Mouse (Mus musculus) erythroblast, embryonic 14.5 days (primary cell): Measurements from ENCODE around the gene Tor3a.

ENCODE experiments used
- GATA1 ChIP-seq: IDR thresholded peaks from 2 replicates; pipeline ENCODE4 v1.6.1; 2012; ENCODE audit warnings: low read length, inconsistent platforms, mixed read lengths
- TAL1 ChIP-seq: IDR thresholded peaks from 3 replicates; pipeline ENCODE4 v1.6.1; 2012; ENCODE audit warnings: low read length, inconsistent platforms, mixed read lengths

DNA sequence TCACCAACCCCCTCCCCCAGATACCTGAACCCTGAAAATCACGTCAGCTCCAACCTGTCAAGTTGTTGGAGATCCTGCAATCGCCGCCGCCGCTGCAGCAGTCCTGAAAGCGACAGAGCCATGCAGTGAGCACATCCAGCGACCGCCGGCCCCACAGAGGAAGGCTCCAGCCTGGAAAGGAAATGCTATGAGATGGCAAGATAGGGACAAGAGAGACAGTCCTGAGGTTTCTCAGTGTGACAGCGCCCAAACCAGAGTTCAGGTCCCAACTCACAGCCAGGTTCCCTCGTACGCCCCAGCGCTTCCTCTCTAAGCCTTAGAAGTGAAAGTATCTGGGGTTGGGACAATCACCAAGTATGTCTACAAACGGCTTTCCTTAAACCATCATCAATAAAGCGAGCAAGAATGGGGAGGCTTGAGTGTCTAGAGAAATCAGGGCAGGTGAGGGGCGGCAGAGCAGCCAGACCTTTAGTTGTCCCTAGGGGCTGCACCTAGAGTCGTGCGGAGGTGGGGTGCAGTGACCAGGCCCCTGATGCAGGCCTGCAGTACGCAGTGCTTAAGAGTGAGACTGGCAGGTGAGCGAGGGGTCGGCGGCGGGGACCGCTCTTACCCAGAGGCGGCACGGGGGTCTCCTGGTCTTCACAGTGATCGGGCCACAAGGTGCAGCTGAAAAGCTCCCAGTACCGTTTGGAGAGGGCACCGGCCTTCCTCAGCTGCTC lies 521 bp downstream of the Tor3a start:
- TF ChIP-seq GATA1 (no peak), TAL1 (no peak)
